Mouse (Mus musculus) activated CD4-positive, CD25-positive, alpha-beta regulatory T cell, adult 4 months (primary cell): ENCODE measurements around the gene Rhbdl1. TPM values are rescaled to one million over a fixed set of nuclear protein-coding genes. Genes with fewer than 3 reads are reported as not detected.
"Not testable (repeated sequence)": the region's sequence is repeated elsewhere in the genome, so short reads cannot be mapped to it uniquely, and the experiment has no call there.

Experiments
- ATAC-seq: one replicate; pipeline ENCODE4 v1.8.0; 2017
- polyA plus RNA-seq, 2 experiments: library from polyadenylated mRNA; unstranded; fragments of 100-300 nt; shearing (Covaris generic); gene quantifications; one replicate each; pipeline ENCODE4 v1.2.1; 2017

Rhbdl1 gene
- polyA plus RNA-seq, 2 experiments from 2014 or later: 1.1 TPM; not detected in 1

DNA sequence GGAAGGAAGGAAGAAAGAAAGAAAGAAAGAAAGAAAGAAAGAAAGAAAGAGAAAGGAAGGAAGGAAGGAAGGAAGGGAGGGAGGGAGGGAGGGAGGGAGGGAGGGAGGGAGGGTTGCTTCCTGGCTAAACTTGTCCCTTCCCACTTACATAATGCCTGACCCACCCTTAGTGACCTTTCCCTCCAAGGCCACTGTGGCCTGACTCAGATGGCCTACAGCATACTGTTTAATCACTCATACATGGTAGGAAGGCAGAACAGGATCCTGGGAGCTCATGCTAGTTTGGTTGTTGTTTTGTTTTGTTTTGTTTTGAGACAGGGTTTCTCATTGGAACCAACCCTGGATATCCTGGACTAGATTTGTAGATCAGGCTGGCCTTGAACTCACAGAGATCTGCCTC lies 34.5 kb upstream of the Rhbdl1 start:
- ATAC-seq: not testable (repeated sequence)

DNA sequence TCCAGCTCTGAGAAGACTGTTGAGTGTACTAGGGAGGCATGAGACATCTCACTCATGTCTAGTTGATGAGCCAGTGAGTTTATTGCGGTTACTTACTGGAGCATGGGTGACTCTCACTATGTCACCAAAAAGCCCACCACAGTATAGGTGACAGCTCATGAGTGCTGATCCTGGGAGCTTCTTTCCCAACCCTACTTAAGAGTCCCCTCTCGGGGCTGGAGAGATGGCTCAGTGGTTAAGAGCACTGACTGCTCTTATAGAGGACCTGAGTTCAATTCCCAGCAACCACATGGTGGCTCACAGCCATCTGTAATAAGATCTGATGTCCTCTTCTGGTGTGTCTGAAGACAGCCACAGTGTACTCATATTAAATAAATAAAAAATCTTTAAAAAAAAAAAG lies 32.9 kb upstream of the Rhbdl1 start:
- no peak for ATAC-seq

DNA sequence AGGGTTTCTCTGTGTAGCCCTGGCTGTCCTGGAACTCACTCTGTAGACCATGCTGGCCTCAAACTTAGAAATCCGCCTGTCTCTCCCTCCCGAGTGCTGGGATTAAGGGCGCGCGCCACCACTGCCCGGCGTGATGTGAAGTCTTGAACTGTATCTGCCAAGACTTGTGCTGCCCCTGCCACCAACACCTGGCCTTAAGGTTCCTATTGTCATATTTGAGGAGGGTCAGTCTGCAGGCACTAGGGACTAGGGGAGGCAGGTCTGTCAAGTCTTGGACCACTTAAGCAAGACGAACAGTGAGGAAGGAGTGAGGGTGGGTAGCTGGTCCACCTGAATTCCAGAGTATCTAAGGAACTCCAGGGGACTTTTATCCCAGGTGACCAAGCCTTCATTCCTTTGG lies 32.4 kb upstream of the Rhbdl1 start:
- ATAC-seq: no peak

DNA sequence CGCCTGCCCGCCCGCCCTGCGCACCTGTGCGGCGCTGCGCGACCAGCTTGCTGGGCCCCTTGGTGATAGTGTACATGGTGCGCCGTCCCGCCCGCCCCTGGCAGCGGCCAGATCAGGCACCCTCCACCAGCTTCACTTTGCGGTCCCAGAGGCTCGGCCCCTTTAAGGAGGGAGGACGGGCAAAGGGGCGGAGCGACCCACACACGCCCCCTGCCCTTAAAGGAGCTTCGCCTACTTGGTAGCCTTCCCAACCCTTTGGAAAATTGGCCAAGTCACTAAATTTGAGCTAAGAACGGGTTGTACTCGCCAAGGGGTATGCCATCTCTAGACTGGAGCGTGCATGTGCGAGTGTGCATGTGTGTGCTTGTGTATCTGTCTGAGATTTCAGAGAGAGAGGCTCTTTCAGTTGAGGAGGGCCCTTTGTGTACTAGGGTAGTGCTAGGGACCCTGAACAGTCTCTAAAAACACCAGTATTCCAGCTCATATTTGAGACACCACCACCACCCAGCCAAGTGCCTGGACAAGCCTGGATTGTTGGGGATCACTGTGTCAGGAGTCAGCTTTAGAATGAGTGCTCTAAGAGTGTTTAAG lies 31.6 kb upstream of the Rhbdl1 start, which contains the start of gene Mcrip2:
Gene Mcrip2 (minus strand): TSS at position 164 of the 591 bp plus-strand sequence.
- ATAC-seq: peak; percentile 73

DNA sequence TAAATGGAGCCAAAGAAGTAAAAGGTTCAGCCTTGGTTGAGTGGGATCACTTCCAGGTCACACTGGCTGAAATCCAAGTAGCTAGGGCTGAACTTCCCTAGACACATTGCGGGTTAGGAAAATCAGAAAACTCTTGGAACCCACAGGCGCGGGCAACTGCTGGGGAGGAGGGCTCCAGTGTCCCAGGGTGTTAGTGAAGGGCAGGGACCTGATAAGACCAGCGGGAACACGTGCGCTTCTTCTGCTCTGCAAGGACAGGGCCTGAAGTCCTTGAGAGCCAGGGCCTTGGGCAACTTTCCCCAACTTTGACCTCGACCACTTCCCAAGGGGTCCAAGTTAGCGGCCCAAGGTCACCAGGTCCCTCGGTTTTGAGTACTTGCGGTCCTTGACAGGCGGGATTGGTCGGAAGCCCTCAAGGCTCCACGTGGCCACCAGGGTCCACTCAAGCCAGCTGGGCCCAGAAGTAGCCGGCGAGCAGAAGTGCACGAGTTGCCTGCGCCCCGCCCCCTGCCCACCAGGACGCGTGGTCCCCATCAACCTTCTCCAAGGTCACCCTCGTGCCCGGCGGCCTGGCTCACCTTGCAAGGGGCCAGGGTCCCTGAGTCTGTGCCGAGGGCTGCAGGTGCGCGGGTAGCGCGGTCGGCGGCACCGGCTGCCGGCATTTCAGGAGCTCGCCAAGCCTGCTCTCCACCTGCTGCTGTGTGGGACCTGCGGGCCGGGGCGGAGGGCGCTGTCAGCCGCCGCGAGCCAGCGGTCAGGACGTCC lies 30.9 kb upstream of the Rhbdl1 start:
- no peak for ATAC-seq

DNA sequence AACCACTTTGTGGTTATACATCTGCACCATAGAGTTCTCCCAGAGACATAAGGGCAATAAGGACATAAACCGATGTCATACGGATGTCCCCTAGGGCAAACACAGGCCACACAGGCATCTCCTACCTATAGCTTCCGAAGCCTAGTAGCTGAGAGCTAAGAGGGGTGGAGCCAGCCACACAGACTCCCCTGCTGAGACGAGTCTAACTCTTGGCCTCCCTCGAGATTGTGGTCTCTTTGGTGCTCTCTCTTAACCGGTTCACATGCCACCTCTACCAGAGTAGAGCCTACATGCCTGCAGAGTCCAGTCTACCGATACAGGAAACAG lies 30.4 kb upstream of the Rhbdl1 start:
- no peak for ATAC-seq

DNA sequence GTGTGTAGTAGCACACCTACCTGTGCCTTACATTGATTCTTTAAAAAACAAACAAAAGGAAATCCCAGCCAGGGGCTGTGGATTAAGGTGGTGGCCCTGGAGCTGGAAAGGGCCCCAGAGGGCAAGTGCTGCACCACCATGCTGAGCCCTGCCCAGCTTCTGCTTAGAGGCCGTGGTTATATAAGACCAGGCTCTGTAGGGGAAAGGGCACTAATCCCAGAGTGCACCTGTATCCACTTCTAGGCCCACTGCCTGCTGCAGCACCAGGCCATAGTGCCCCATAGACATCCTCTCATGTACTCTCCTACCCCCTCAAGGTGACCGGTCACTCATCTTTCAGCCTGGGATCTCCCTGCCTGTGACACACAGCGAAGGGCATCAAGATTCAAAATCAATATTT lies 29.1 kb upstream of the Rhbdl1 start:
- ATAC-seq: no peak

DNA sequence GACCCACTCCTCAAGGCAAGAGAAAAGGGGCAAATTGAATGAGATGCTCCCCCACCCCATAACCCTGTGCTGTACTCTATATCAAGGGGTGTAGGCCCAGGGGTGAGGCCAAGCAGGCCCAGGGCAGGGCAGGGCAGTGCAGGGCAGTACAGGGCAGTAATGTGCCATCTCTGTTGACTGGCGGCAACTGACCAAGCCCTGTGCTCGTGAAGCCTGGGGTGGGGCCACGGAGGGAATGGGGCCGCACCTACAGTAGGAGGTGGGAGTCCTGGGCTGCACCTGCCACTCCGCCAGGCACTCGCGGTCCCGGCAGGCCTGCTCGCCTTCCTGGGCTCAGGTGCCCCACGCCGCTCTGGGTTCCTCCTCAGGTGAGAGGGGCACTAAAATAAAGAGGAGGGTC lies 28.2 kb upstream of the Rhbdl1 start:
- no peak for ATAC-seq

DNA sequence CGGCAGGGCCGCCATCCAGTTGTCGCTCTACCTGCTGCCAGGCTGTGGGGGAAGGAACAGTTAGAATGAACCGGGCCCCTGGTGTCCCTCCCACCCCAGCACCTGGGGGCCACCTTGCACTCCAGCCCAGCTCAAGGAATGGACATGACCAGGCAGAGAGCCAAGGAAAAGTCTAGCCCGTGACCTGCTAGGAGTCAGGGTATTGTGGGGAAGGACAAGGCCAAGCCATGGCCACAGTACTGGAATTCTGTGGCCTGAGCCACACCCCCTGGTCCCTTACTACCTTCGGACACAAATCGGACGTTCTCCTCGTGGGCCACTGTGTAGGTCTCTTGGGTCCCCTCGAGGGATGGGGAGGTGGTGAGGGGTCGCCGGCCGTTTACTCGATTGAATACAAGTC lies 27.2 kb upstream of the Rhbdl1 start:
- no peak for ATAC-seq

DNA sequence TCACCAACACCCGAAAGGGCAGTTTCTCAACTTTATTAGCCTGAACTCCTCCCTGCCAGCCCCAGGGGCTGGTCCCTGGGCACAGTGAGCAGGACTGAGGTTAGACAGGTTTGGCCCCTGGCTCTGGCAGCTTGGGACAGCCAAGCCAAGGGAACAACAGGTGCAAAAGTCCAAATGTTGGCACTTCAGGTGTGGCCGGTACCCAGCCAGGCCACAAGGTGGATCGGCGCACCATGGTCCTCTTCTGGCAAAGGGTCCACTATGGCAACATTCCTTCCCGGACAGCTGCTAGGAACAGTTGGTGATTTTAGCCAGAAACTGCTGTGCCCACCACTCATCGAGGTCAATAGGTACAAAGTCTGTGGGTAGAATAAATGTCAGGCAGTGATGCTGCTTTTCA lies 26.6 kb upstream of the Rhbdl1 start:
- ATAC-seq: no peak

DNA sequence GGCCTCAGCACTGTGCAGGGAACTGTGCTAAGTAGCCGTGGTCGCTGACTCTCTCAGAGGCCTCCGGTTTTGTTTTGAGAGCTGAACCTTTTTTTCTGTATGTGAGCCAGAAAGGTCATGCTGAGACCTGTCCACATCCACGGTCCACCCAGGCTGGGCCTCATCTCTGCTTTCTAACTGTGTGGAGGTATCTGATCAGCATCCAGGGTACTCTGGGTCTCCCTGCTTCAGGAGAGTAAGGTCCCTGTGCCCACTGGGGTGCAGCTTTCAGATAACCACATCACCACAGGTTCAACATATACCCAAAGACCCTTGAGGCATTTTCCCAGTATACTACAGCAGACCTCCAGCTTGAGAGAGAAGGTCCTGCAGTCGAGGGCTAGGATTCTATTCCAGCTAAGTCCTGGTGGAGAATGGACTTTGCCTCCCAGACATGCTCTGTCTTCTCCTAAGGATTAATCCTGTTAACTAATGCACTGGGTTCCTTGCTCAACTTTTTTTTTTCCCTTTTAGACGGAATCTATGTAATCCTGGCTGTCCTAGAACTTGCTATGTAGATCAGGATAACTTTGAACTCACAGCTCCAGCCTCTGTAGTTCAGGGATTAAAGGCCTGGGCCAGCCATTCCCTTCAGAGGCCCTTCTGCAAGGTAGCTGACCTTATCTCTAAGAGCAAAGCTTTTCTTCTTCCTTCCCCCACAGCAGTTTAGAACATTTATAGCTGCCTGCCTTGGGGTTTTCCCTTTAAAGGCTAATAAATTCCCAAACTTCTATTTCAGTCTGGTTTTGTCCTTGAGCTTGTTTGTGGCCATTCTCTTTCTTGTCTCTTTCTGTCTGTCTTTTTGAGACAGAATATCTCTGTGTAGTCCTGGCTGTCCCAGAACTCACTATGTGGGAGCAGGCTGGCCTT lies 24.9 kb upstream of the Rhbdl1 start:
- peak; percentile 4 for ATAC-seq

DNA sequence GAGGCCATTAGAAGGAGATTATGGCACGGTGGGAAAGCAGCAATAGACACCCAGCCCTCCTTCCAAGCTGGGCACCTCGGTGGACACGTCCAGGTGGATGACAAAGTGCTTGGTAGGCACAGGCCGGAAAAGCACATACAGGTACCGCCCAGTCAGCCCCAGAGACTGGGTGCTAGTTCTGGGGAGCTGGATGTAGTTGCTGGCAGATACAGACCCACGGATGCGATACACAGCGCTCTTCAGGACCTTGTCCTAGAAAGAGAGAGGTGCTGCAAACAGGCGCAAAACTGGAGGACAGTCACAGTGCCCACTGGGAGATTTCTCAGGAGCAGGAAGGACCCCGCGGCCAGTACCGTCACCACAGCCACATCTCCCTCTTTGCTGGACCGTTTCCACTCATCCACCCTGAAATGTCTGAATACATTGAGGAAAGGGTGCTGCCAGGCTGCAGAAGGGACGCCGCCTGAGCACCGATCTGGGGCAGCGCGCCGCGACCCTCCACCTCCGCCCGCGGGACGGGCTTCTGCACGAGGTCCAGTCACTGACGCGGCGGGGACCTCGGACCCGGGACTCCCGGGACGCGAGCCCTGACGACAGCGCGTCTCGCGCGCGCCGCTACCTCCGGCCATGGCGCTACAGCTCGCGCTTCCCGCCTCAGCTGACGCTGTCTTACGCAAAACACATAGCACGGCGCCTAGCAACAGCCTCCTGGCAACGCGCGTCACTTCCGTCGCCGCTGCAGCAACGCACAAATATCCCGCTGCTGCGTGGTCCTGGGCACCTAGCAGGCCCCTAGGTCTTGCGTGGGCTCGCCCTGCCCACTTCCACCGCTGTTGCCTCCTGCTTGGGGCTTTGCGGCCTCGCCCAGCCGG lies 24.0 kb upstream of the Rhbdl1 start, which contains the start of gene Wdr90:
Gene Wdr90 (minus strand): TSS at position 670 of the 872 bp plus-strand sequence.
- peak; percentile 99 for ATAC-seq

DNA sequence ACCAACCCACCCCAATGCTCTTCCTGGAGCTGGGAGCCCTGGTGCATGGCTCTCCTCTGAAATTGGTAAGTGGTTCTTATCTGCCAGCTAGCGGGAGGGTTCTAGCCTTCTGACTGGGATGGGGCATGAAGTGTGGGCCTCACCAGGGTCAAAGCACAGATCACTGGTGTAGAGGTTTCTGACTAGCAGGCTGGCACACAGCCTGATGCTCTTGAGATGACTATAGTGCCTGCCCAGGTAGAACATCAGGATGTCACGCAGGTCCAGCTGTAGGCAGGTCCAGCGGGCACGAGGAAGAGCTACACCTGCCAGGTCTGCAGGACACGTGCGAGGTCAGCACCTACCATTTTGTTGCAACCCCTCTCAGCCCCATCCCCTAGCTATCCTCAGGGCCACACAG lies 23.1 kb upstream of the Rhbdl1 start:
- no peak for ATAC-seq

DNA sequence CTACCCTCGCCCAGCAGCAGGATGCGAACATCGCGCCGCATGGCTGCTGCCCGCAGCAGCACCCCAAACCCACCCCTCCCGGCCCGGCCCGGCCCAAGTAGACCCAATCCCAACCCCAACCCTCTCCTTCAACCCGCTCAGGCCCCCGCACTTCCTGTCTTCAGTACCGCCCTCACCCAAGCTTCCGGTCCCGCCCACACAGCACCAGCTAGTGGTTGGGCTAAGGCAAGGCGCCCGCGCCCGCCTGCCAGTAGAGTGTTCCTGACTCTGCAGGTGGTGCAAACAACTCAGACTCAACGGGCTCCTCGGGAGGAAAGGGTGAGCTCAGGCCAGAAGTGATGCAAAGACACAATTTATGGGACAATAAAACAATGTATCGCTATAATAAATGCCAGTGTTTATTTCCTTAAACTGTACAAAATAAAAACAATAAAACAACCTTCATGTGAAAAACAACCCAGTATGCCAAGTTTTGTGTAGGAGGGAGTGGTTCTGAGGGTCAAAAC lies 7.4 kb upstream of the Rhbdl1 start, which contains the start of gene Rhot2:
Gene Rhot2 (minus strand): TSS at position 456 of the 506 bp plus-strand sequence.
- peak; percentile 100 for ATAC-seq

DNA sequence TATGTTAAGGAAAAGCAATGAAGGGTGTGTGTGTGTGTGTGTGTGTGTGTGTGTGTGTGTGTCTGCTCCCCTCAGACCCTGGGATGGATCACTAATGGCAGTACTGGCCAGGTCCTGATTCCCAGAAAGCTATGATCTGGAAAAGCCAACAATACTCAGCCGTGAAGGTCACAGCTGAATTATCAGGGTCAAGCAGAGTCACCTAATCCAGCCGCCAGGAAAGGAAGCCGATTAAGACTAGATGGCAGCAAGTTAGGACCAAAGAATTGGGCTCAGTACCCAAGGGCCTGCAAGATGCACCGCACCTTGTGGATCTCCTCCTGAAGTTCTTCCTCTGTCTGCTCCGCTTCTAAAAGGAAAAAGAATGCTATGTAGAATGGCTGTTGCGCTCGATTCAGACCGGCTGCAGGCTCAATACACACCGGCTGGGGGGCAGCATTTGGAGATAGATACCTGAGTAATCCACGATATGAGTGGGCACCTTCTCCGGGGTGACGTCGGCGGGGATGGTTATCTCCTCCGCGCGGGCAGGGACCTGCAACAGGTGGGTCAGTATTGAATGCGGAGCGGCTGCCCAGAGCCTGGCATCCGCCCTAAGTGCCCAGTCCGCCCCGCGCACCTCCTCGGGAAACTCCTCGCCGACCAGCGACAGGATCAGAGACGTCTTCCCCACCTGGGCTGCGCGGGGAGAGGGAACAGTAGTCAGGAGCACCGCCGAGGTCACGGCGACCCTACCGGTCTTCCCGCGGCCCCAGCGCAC lies 6.7 kb upstream of the Rhbdl1 start:
- peak; percentile 6 for ATAC-seq

DNA sequence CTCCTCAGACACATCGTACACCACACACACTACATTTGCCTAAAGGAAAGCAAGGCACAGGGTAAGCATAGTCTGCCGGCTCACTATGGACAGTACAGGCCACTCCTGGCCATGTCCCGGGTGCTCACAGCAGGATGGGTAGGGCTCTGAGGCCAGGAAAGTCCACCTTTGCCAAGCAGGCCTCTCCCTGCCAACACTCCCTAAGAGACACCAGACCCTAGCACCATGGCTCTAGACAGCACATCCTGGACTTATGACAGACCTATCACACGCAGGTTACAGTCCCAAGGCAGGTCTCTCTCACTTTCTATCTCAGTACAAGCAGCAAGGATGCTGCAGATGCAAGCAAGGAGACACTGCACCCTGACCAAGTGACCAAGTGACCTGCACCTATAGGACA lies 6.0 kb upstream of the Rhbdl1 start:
- ATAC-seq: no peak

DNA sequence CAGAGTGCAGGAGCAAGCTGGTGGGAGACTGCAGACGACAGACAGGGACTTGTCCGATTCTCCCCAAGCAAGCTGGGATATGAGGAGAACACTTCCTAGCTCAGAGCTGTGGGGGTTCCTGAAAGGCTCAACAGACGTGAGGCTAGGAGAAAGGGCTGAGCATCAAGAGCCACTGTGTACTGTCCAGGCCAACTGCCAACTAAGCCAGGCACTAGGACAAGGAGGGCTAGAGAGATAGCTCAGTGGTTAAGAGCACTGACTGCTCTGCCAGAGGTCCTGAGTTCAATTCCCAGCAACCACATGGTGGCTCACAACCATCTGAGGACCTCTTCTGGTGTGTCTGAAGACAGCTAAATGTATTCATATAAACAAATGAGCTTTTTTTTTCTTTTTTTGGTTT lies 5.4 kb upstream of the Rhbdl1 start:
- ATAC-seq: no peak

DNA sequence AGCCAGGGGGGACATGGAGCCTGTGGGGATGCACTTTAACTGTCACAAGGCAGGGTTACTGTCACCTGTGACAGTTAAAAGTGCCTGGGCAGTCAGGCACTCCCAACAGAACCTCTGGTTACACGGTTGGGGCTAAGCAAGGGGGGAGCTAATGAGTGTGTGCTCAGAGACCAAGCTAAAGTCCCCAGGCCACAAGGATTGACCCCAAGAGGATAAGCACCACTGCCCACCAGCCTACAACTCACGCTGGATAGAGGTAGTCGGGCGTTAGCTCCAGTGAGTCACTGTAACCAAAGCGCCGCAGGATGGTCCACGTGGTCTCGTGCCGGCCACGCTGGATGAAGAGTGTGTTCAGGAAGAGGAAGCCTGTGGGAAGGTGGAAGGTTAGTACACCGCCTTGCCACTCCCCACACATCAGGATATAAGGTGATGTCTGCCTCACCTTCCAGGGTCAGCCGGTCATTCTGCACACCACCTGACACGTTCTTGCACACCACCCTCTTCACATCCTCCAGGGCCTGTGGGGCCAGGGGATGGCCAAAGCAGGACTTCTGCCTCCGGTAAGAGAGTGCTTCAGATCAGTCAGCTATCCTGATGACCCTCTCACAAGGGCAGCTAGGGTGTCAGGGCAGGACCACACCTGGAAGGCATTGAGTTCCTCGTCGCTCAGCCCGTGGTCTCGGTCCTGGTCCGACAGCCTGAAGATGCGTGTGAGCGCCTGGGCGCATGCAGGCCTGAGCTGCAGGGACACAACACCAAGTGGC lies 4.2 kb upstream of the Rhbdl1 start, which contains the start of gene Gm20683:
Gene Gm20683 (minus strand): TSS at position 647 of the 764 bp plus-strand sequence.
- no peak for ATAC-seq

DNA sequence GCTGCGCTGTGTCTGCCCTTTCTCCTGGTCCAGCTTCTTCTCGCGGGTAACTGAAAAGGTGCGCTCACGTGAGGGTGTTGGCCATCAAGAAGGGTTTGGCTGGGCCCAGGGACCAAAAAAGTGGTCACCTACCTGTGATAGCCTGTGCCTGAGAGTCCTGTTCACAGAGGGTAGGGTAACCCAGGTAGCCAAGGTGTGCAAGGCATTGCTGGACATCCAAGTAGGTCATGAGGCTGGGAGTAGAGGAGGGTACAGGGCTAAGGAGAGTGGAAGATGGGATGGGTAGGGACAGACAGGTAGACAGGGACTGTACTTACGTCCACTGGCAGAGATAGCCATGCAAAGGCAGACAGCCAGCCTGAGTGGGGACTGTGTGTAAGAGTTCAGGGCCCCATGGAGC lies 3.4 kb upstream of the Rhbdl1 start:
- no peak for ATAC-seq

DNA sequence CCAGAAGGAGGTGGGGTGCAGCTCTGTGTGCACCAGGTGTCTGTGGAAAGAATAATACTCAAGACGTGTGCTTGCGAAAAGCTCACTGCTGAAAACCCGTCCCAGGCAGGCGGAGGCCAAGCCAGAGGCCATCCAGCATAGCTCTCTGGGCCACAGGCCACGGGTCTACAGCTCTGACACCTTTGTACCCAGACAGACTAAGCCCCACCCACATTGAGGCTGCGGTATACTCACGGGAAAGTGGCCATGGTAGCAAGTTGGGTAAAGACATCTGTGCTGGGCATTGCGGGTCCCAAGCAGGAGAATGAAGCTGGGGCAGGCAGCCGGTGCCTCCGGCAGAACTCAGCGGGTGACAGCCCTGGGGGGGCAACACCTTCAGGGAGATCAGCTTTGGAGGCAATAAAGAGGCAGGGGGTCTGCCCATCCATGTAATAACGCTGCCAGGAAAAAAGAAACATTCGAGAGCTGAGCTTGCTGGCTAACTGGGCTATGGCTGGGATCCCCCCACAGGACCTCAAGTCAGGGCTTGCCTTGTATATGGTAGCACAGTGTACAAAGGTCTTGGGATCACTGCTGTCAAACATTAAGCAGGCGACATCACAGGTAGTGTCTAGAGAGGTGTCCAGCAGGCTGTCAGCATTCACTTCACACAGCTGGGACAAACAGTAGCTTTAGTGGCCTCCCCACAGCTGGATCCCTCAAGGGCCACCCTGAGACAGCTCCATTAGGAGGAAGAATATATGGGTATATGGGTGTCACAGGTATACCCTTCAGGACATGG lies 2.5 kb upstream of the Rhbdl1 start:
- ATAC-seq: no peak
